Mouse (Mus musculus) ES-Bruce4 (cell line): ENCODE data around the gene Nemp1.

Source experiments
- CTCF ChIP-seq: IDR thresholded peaks from one replicate; pipeline ENCODE4 v1.8.1; 2011; ENCODE audit warnings: low read depth, low read length
- EP300 ChIP-seq: IDR thresholded peaks from 2 replicates; pipeline ENCODE4 v1.6.1; 2011; ENCODE audit warnings: low read depth, low read length; ENCODE audit not compliant: insufficient read depth
- POLR2A ChIP-seq: IDR thresholded peaks from one replicate; pipeline ENCODE4 v1.8.1; 2011; ENCODE audit warnings: low read length; ENCODE audit not compliant: insufficient read depth

DNA sequence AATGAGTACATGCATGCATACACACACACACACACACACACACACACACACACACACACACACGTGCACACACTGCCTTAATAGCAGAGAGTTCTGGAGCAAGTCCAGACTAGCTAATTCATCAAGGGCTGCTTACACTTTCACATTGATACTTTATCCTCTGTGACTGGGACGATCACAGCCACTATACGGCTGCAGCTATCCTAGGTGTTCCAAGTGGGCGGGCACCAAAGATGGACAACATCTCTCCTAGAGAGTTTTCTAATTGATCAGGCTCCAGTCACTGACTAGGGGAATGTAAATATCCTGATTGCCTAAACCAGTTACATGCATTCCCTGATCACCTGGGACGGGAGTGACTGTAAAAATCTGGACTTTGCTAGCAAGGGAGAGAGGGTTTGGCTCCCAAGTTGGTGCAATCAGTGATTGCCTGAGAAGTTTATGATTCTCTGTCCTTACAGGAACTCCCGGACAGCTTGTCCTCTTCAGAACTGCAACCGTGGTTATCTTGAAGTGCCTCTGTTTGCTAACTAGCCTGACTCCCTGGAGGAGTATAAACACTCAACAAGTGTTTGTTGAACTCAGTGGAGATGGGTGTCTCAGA is 33.9 kb upstream of the Nemp1 start:
- no peak for TF ChIP-seq EP300
- TF ChIP-seq POLR2A = no peak
- no peak for TF ChIP-seq CTCF
